Mouse (Mus musculus) hindbrain, postnatal 0 days (tissue): ENCODE data around the gene Prom2. TPM values are rescaled to one million over a fixed set of nuclear protein-coding genes. Genes with fewer than 3 reads are reported as not detected.

Experiments
- ATAC-seq: fragments of 200-750 bp; cut with Nextera tagmentation; 2 replicates; pipeline ENCODE4 v1.8.0; 2017; ENCODE audit warnings: mild to moderate bottlenecking, moderate TSS enrichment, moderate library complexity
- DNase-seq: peaks from one replicate; pipeline ENCODE4 v3.0.0-alpha.2; 2015; ENCODE audit warnings: low spot score
- H3K27ac ChIP-seq: fragments of 300-500 bp; sonication (generic); 2 replicates; pipeline ENCODE4 v1.5.1; 2014; ENCODE audit warnings: mild to moderate bottlenecking
- H3K27me3 ChIP-seq: fragments of 300-500 bp; sonication (generic); 2 replicates; pipeline ENCODE4 v1.6.1; 2014; ENCODE audit warnings: low read length, mixed read lengths; ENCODE audit not compliant: insufficient read depth
- H3K36me3 ChIP-seq: fragments of 300-500 bp; sonication (generic); 2 replicates; pipeline ENCODE4 v1.6.1; 2014; ENCODE audit warnings: low read length, mixed read lengths; ENCODE audit not compliant: insufficient read depth
- H3K4me1 ChIP-seq: fragments of 300-500 bp; sonication (generic); 2 replicates; pipeline ENCODE4 v1.6.1; 2014; ENCODE audit warnings: antibody characterized with exemption, low read length, mixed read lengths; ENCODE audit not compliant: insufficient read depth
- H3K4me2 ChIP-seq: fragments of 300-500 bp; sonication (generic); 2 replicates; pipeline ENCODE4 v1.6.1; 2014; ENCODE audit warnings: low read depth, mild to moderate bottlenecking, low read length, moderate library complexity, mixed read lengths
- H3K4me3 ChIP-seq: fragments of 300-500 bp; sonication (generic); 2 replicates; pipeline ENCODE4 v1.5.1; 2014; ENCODE audit warnings: low read length
- H3K9ac ChIP-seq: fragments of 300-500 bp; sonication (generic); replicated peaks from 2 replicates; pipeline ENCODE4 v1.6.1; 2014; ENCODE audit warnings: mild to moderate bottlenecking, low read length, moderate library complexity, mixed read lengths
- H3K9me3 ChIP-seq: fragments of 300-500 bp; sonication (generic); 2 replicates; pipeline ENCODE4 v1.6.1; 2016; ENCODE audit warnings: low read length, mixed read lengths
- CTCF ChIP-seq: IDR thresholded peaks from 2 replicates; pipeline ENCODE4 v1.5.1; 2016; ENCODE audit warnings: antibody characterized with exemption, control low read depth, low read depth
- WGBS: fragments of 180-500 bp; shearing (Covaris S2); extraction: QIAGEN DNeasy Blood & Tissue Kit; methylation state at CpG from one replicate; pipeline ENCODE4 v1.1.7; 2014; 5-methylcytosine and 5-hydroxymethylcytosine counted together
- polyA plus RNA-seq: library from polyadenylated mRNA; unstranded; fragments of >200 nt; fragmentation: Nextera tagmentation; extraction: Ambion mirVana; gene quantifications from 2 replicates; pipeline ENCODE4 v1.2.1, GENCODE M21; 2015
- total RNA-seq: library from RNA; depleted of rRNA; stranded (reverse); fragments of >200 nt; gene quantifications from 2 replicates; pipeline ENCODE4 v1.2.3, GENCODE M21; 2014

Gene Prom2
- total and polyA plus RNA-seq, 2 experiments from 2014 or later: 0.10 TPM

DNA sequence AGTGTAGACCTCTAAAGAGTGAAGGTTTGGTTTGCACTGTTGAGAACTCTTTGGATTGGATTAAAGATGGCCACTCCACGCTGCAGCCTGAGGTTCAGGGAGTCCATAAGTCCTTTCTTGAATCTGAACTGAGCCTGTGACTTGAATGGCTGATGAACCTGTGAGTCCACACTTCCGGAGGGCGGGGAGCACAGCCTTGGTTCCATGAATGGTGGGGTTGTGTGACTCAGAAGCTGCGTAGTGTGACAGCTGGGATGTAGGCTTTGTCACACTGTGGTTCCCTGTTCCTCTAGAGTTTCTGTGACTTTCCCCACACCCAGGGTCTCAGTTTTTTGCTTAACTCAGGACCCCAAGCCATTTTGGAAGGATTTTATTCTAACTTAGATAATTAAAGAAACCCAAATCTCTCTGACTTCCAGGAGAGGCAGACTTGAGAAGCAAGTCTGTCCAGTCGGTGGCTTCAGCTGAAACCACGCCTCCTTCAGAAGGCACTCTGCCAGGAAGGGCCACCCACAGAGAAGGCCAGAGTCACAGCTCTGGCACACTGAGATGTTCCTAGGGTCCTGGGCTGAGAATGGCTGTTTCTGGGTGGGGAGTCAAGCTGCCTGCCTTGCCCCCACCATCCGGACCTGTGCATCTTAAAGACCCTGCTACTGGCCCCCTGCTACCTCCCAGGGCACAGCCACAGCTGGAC lies 33.2 kb downstream of the Prom2 start:
- Histone ChIP-seq H3K27ac (peak overlapping the region; percentile 46), H3K9me3 (no peaks in the 10 kb centered on the region), H3K4me1 (peaks cover 13% of the 10 kb centered on the region; the same call in 1 of the 2 replicates), H3K36me3 (no peaks in the 10 kb centered on the region), H3K4me2 (no peak overlapping the region), H3K9ac (no peak overlapping the region), H3K27me3 (no peaks in the 10 kb centered on the region), H3K4me3 (no peak overlapping the region)
- DNase-seq (peak; percentile 63), ATAC-seq (no peak; the same call in 1 of the 2 replicates)
- no peak for TF ChIP-seq CTCF
- WGBS: 49% methylated on average over 7 of the region's 7 CpGs

GRCm38 (mm10) chr2:127507077-127507774 lies 34.0 kb downstream of the Prom2 start:
- H3K27ac ChIP-seq: peak overlapping the region; percentile 46; the same call in 1 of the 2 replicates
- ATAC-seq (peak; percentile 68), DNase-seq (peak; percentile 91)
- H3K27me3 ChIP-seq: no peaks in the 10 kb centered on the region
- no peaks in the 10 kb centered on the region for H3K9me3 ChIP-seq
- WGBS: 27% methylated on average over 7 of the region's 7 CpGs
- no peak overlapping the region for H3K4me3 ChIP-seq
- H3K4me1 ChIP-seq: peaks cover 13% of the 10 kb centered on the region; the same call in 1 of the 2 replicates
- no peaks in the 10 kb centered on the region for H3K36me3 ChIP-seq
- TF ChIP-seq CTCF: peak; percentile 98
- H3K4me2 ChIP-seq: no peak overlapping the region
- no peak overlapping the region for H3K9ac ChIP-seq

- Histone ChIP-seq H3K27ac (no peak overlapping the region), H3K9ac (no peak overlapping the region), H3K4me3 (no peak overlapping the region), H3K4me1 (peaks cover 13% of the 10 kb centered on the region; the same call in 1 of the 2 replicates), H3K9me3 (no peaks in the 10 kb centered on the region), H3K4me2 (no peak overlapping the region), H3K27me3 (no peaks in the 10 kb centered on the region), H3K36me3 (no peaks in the 10 kb centered on the region)
- ATAC-seq (no peak), DNase-seq (no peak)
- WGBS: 85% methylated on average over 6 of the region's 6 CpGs
- no peak for TF ChIP-seq CTCF
Measured at GRCm38 (mm10) chr2:127506131-127506632, 35.1 kb downstream of the Prom2 start.

DNA sequence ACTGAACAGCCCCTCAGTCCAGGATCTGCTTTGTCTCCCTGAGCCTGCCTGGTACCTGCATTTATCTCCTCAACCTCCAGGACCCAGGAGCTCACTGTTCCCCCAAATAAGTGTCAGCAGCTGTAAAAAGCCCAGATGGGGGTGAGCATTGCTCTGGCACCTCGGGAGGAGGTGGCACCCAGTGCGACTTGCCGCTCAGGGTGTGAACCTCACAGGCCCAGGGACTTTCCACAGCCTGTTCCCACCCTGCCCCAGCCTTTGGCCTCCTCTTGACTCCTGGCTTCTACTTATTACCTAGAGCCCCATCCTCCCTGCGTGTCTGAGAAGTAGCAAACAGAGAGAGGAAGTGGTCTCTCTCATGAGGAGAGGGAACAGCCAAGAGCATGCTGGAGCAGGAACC lies 36.1 kb downstream of the Prom2 start:
- TF ChIP-seq CTCF: no peak
- H3K36me3 ChIP-seq: no peaks in the 10 kb centered on the region
- DNase-seq (no peak), ATAC-seq (no peak)
- H3K4me2 ChIP-seq: no peak overlapping the region
- no peak overlapping the region for H3K9ac ChIP-seq
- no peak overlapping the region for H3K4me3 ChIP-seq
- peaks cover 13% of the 10 kb centered on the region; the same call in 1 of the 2 replicates for H3K4me1 ChIP-seq
- no peaks in the 10 kb centered on the region for H3K27me3 ChIP-seq
- H3K27ac ChIP-seq: no peak overlapping the region
- no peaks in the 10 kb centered on the region for H3K9me3 ChIP-seq
- 74% methylated on average over 4 of the region's 4 CpGs for WGBS

- no peaks in the 10 kb centered on the region for H3K27me3 ChIP-seq
- peak; percentile 76 for DNase-seq
- no peaks in the 10 kb centered on the region for H3K9me3 ChIP-seq
- H3K36me3 ChIP-seq: no peaks in the 10 kb centered on the region
- H3K9ac ChIP-seq: 0 out of 2 replicates have a peak overlapping the region, but pooled peaks have one; percentile 10
- TF ChIP-seq CTCF: no peak
- no peak overlapping the region for H3K4me3 ChIP-seq
- peaks cover 13% of the 10 kb centered on the region; the same call in 1 of the 2 replicates for H3K4me1 ChIP-seq
- 40% methylated on average over 8 of the region's 8 CpGs for WGBS
- H3K4me2 ChIP-seq: no peak overlapping the region
- peak; percentile 72 for ATAC-seq
- peak overlapping the region; percentile 49; the same call in 1 of the 2 replicates for H3K27ac ChIP-seq
Measured at GRCm38 (mm10) chr2:127503751-127504549, 37.3 kb downstream of the Prom2 start.

GRCm38 (mm10) chr2:127501061-127501460 lies 40.2 kb downstream of the Prom2 start:
- no peak for ATAC-seq

More at GRCm38 (mm10) chr2:127501061-127501460, 40.2 kb downstream of the Prom2 start:
- H3K9ac ChIP-seq: no peak overlapping the region
- H3K27me3 ChIP-seq: no peaks in the 10 kb centered on the region
- H3K9me3 ChIP-seq: no peaks in the 10 kb centered on the region
- no peaks in the 10 kb centered on the region for H3K36me3 ChIP-seq
- no peak overlapping the region for H3K4me2 ChIP-seq
- no peak overlapping the region for H3K27ac ChIP-seq
- H3K4me3 ChIP-seq: no peak overlapping the region
- 53% methylated on average over 7 of the region's 7 CpGs for WGBS
- peak; percentile 81 for TF ChIP-seq CTCF
- DNase-seq: peak; percentile 55
- H3K4me1 ChIP-seq: peaks cover 4% of the 10 kb centered on the region; the same call in 1 of the 2 replicates
